Mouse (Mus musculus): ENCODE data around the gene Elf1. TPM values are rescaled to one million over a fixed set of nuclear protein-coding genes. Genes with fewer than 3 reads are reported as not detected.

Gene Elf1
- total RNA-seq, 2 experiments from 2014 or later, result 4.3 to 5.4 TPM

GRCm38 (mm10) chr14:79596602-79597001 is 115.6 kb downstream of the Elf1 start:
- no peak for DNase-seq (ENCODE audit: low spot score in 2 of 2)
- intact Hi-C loops (cut with DNase I), result no loop called here

GRCm38 (mm10) chr14:79605881-79606280 is 124.9 kb downstream of the Elf1 start:
- no peak for DNase-seq (ENCODE audit: low spot score in 2 of 2)
- intact Hi-C loops (cut with DNase I), result no loop called here

- intact Hi-C loops (cut with DNase I), result no loop called here
- DNase-seq (ENCODE audit: low spot score in 2 of 2), result no peak
These were observed 125.4 kb downstream of the Elf1 start for GRCm38 (mm10) chr14:79606392-79606791.

GRCm38 (mm10) chr14:79606867-79607266 is 125.9 kb downstream of the Elf1 start:
- intact Hi-C loops (cut with DNase I), result no loop called here
- peak; percentile 32 to 52 for DNase-seq (ENCODE audit: low spot score in 2 of 2)

- intact Hi-C loops (cut with DNase I), result no loop called here
- no peak for DNase-seq (ENCODE audit: low spot score in 2 of 2)
These were observed 126.4 kb downstream of the Elf1 start for GRCm38 (mm10) chr14:79607352-79607751.

- intact Hi-C loops (cut with DNase I), result no loop called here
These were observed 127.3 kb downstream of the Elf1 start for GRCm38 (mm10) chr14:79608286-79608685.

GRCm38 (mm10) chr14:79617121-79617828 is 136.3 kb downstream of the Elf1 start:
- peak; percentile 45 to 78 for DNase-seq (ENCODE audit: low spot score in 2 of 2)

More at GRCm38 (mm10) chr14:79608286-79608685, 127.3 kb downstream of the Elf1 start:
- no peak for DNase-seq (ENCODE audit: low spot score in 2 of 2)

GRCm38 (mm10) chr14:79619802-79620201 is 138.8 kb downstream of the Elf1 start:
- no peak for DNase-seq (ENCODE audit: low spot score in 2 of 2)
- intact Hi-C loops (cut with DNase I), result loop anchor here (2.0 to 5.0 kb wide), 2 partner anchors 41 to 117 kb away; no protein-coding TSS in a partner anchor

More at GRCm38 (mm10) chr14:79617121-79617828, 136.3 kb downstream of the Elf1 start:
- intact Hi-C loops (cut with DNase I), result loop anchor here (2.0 to 5.0 kb wide), 2 partner anchors 120 to 596 kb away; no protein-coding TSS in a partner anchor

- DNase-seq (ENCODE audit: low spot score in 2 of 2), result no peak
- intact Hi-C loops (cut with DNase I), result no loop called here
These were observed 140.1 kb downstream of the Elf1 start for GRCm38 (mm10) chr14:79621143-79621542.

Small RNA genes within 50 kb of the gene (microRNA-seq; reads per million reads assigned to microRNA genes)
- gene Gm27857, result 0 reads per million in 2 experiments

Other genes with a start within 250 kb of the Elf1 start
- not detected for gene Zfp957, start 233.8 kb upstream of the Elf1 start, total RNA-seq (2021)
- gene Rgcc, start 179.5 kb upstream of the Elf1 start, total RNA-seq (2021), result 10 to 100 TPM; 42.7 to 43.2 TPM
- 10 to 100 TPM; 11.8 to 14.1 TPM for gene Naa16, start 90.4 kb upstream of the Elf1 start, total RNA-seq (2021)
- 1 to 10 TPM; 4.4 to 5.5 TPM for gene Mtrf1, start 83.4 kb upstream of the Elf1 start, total RNA-seq (2021)
- gene Kbtbd7, start 54.7 kb upstream of the Elf1 start, total RNA-seq (2021), result 10 to 100 TPM; 38.9 to 40.8 TPM
- gene Kbtbd6, start 29.4 kb upstream of the Elf1 start, total RNA-seq (2021), result 1 to 10 TPM in 1 of 2 experiments, under 1 TPM in 1; 0.99 to 1.4 TPM
- gene Wbp4, start 326 bp downstream of the Elf1 start, total RNA-seq (2021), result 10 to 100 TPM; 40.9 to 44.9 TPM
- gene Sugt1, start 106.5 kb downstream of the Elf1 start, total RNA-seq (2021), result 10 to 100 TPM; 77.5 to 80.1 TPM
- 1 to 10 TPM; 1.1 to 1.2 TPM for gene Cnmd, start 181.0 kb downstream of the Elf1 start, total RNA-seq (2021)